Mouse (Mus musculus) forebrain, embryonic 16.5 days (tissue): ENCODE results near the gene Tfpt. TPM values are rescaled to one million over a fixed set of nuclear protein-coding genes. Genes with fewer than 3 reads are reported as not detected.
A peak's percentile ranks its signal among the peaks of the same experiment; 100 is the strongest.

ENCODE experiments used
- ATAC-seq: fragments of 200-750 bp; cut with Nextera tagmentation; 2 replicates; pipeline ENCODE4 v1.8.0; 2017; ENCODE audit warnings: mild to moderate bottlenecking, moderate library complexity
- H3K27ac ChIP-seq: fragments of 300-500 bp; sonication (generic); 2 replicates; pipeline ENCODE4 v1.5.1; 2014; ENCODE audit warnings: low read length, control low read depth
- H3K27me3 ChIP-seq: fragments of 300-500 bp; sonication (generic); replicated peaks from 2 replicates; pipeline ENCODE4 v1.6.1; 2014; ENCODE audit warnings: low read length; ENCODE audit not compliant: control insufficient read depth, insufficient read depth
- H3K36me3 ChIP-seq: fragments of 300-500 bp; sonication (generic); 2 replicates; pipeline ENCODE4 v1.6.1; 2014; ENCODE audit not compliant: control insufficient read depth, insufficient read depth
- H3K4me1 ChIP-seq: fragments of 300-500 bp; sonication (generic); replicated peaks from 2 replicates; pipeline ENCODE4 v1.6.1; 2014; ENCODE audit warnings: low read length; ENCODE audit not compliant: control insufficient read depth, insufficient read depth
- H3K4me2 ChIP-seq: fragments of 300-500 bp; sonication (generic); 2 replicates; pipeline ENCODE4 v1.6.1; 2014; ENCODE audit warnings: mild to moderate bottlenecking, low read length, control low read depth
- H3K4me3 ChIP-seq: fragments of 300-500 bp; sonication (generic); replicated peaks from 2 replicates; pipeline ENCODE4 v1.5.1; 2014; ENCODE audit warnings: mild to moderate bottlenecking, low read length, control low read depth
- H3K9ac ChIP-seq: fragments of 300-500 bp; sonication (generic); replicated peaks from 2 replicates; pipeline ENCODE4 v1.6.1; 2014; ENCODE audit warnings: low read depth, low read length, control low read depth
- H3K9me3 ChIP-seq: fragments of 300-500 bp; sonication (generic); 2 replicates; pipeline ENCODE4 v1.6.1; 2016; ENCODE audit warnings: low read length; ENCODE audit not compliant: control insufficient read depth
- WGBS: fragments of 180-500 bp; shearing (Covaris S2); extraction: QIAGEN DNeasy Blood & Tissue Kit; methylation state at CpG from one replicate; pipeline ENCODE4 v1.1.7; 2014; 5-methylcytosine and 5-hydroxymethylcytosine counted together
- polyA plus RNA-seq: library from polyadenylated mRNA; unstranded; fragments of >200 nt; fragmentation: Nextera tagmentation; extraction: Ambion mirVana; gene quantifications from 2 replicates; pipeline ENCODE4 v1.2.1, GENCODE M21; 2015

Tfpt gene
- polyA plus RNA-seq, 1 experiment from 2014 or later: 31.9 TPM

GRCm38 (mm10) chr7:3630478-3630815, 718 bp upstream of the Tfpt start:
- Histone ChIP-seq H3K27ac (no peak overlapping the region), H3K4me2 (peak overlapping the region; percentile 81), H3K27me3 (no peaks in the 10 kb centered on the region), H3K4me3 (peak overlapping the region; percentile 75), H3K36me3 (peaks cover 3% of the 10 kb centered on the region; the same call in 1 of the 2 replicates), H3K9ac (peak overlapping the region; percentile 74), H3K4me1 (peaks cover 26% of the 10 kb centered on the region), H3K9me3 (no peaks in the 10 kb centered on the region)
- WGBS: 65% methylated on average over 3 of the region's 3 CpGs
- ATAC-seq: no peak

DNA sequence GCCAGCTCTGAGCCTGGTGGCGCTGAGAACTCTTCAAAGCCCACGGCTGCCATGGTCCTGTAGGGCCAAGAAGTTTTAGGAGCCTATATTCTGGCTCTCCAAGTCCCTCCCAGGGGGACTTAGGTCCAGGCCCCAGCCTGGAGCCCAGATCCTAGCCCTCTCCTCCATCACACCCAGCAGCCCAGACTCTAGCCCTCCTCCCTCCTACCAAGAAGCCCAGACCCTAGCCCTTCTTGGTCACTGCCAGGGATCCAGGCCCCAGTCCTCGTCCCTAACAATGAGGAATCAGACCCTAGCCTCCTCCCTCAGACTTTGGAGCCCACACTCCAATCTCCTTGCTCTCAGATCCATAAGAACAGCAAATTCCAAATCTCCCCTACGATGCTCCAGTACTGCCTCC, 699 bp downstream of the Tfpt start:
- peaks cover 26% of the 10 kb centered on the region for H3K4me1 ChIP-seq
- peak overlapping the region; percentile 99 for H3K4me2 ChIP-seq
- H3K27me3 ChIP-seq: no peaks in the 10 kb centered on the region
- peak overlapping the region; percentile 68 for H3K9ac ChIP-seq
- peaks cover 8% of the 10 kb centered on the region for H3K36me3 ChIP-seq
- peak overlapping the region; percentile 75 for H3K4me3 ChIP-seq
- H3K9me3 ChIP-seq: no peaks in the 10 kb centered on the region
- H3K27ac ChIP-seq: peak overlapping the region; percentile 81; the same call in 1 of the 2 replicates
- ATAC-seq: peak; percentile 49
- 40% methylated on average over 4 of the region's 4 CpGs for WGBS

DNA sequence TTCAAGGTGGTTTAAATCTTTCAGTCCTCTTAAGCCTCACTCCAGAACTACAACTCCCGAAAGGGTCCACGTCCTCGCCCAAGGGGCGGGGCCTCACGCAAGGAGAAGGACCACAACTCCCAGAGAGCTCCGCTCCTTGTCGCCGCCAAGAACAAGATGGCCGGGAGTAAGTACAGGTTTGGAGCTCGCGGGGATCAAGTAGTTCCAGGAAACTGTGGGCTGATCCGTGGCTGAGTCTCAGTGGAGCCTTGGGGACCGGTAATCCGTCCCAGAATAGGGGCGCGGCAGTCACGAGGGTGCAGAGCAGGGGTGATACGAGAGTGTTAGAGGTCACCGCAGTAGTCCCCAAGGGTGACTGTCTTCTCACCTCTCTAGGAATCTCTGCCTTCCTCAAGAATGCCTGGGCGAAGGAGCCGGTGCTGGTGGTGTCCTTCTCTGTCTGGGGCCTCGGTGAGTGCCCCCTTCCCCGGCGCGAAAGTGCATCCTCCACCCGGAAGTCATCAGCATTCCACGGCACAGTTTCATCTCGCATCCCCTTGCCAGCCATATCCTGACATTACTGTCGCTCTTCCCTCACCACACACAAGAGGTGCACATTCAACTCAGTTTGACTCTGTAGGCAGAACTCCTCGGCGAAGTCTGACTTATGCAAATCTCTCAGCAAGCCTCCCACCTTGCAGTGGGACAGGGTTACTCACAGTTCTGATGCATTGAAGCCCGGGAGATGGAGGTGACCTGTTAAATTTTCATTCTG, 12.3 kb downstream of the Tfpt start, which contains the start of gene Ndufa3:
Gene Ndufa3, plus strand, starts transcription at position 132 of the 754 bp plus-strand sequence.
- Histone ChIP-seq H3K27ac (peak within 1 kb of the TSS; percentile 33; the same call in 1 of the 2 replicates), H3K36me3 (peaks cover 7% of the 10 kb centered on the region), H3K4me2 (peak within 1 kb of the TSS; percentile 69), H3K9ac (peak within 1 kb of the TSS; percentile 81), H3K9me3 (no peaks in the 10 kb centered on the region), H3K27me3 (no peaks in the 10 kb centered on the region), H3K4me1 (peaks cover 6% of the 10 kb centered on the region), H3K4me3 (peak within 1 kb of the TSS; percentile 61)
- ATAC-seq: peak; percentile 98
- under 1% methylated on average over 32 of the region's 32 CpGs for WGBS

DNA sequence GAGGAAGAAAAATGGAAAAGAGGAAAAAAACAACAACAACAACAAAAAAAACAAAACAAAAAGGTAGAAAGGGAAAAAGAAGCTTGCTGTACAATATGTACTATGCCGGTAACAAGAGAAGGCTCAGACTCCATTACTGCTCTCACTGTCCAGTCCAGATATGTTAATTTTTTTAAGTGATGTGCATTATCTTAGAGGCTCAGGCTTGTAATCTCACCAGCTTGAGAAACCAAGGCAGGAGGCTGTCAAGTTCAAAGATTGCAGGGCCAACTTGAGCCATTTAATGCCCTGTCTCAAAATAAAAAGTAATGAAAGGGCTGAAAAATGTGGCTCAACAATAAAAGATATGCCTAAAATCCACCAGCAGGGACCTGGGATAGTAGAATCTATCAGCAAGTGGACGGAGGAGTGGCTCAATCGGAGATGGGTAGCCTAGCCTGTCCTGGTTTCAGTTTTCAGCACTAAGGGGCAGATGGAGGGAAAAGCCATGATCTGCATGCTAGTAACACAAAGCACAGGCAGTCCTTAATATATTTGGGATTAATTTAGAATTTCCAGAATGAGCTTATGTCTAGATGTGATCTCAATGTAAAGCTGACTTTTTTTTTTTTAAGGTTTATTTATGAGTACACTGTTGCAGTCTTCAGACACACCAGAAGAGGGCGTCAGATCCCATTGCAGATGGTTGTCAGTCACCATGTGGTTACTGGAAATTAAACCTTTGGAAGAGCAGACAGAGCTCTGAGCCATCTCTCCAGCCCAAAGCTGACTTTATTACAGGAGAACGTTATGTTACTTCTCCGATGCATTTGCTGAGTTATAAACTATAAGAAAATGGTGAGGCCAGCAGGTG, 13.1 kb downstream of the Tfpt start:
- 43% methylated on average over 6 of the region's 6 CpGs for WGBS
- Histone ChIP-seq H3K9ac (no peak overlapping the region), H3K27ac (0 out of 2 replicates have a peak overlapping the region, but pooled peaks have one; percentile 27), H3K4me3 (peak overlapping the region; percentile 61), H3K4me2 (peak overlapping the region; percentile 69), H3K4me1 (peaks cover 6% of the 10 kb centered on the region), H3K9me3 (no peaks in the 10 kb centered on the region), H3K36me3 (peaks cover 7% of the 10 kb centered on the region), H3K27me3 (no peaks in the 10 kb centered on the region)
- peak; percentile 63 for ATAC-seq

GRCm38 (mm10) chr7:3616057-3616388, 13.7 kb downstream of the Tfpt start, which contains the start of gene Oscar:
Gene Oscar, minus strand, starts transcription at chr7:3616157.
- H3K9ac ChIP-seq: no peak within 1 kb of the TSS
- no peak for ATAC-seq
- peaks cover 6% of the 10 kb centered on the region for H3K4me1 ChIP-seq
- peak within 1 kb of the TSS; percentile 61 for H3K4me3 ChIP-seq
- WGBS: 81% methylated on average over 4 of the region's 4 CpGs
- peak within 1 kb of the TSS; percentile 69 for H3K4me2 ChIP-seq
- no peaks in the 10 kb centered on the region for H3K27me3 ChIP-seq
- no peaks in the 10 kb centered on the region for H3K9me3 ChIP-seq
- peaks cover 7% of the 10 kb centered on the region for H3K36me3 ChIP-seq
- 0 out of 2 replicates have a peak within 1 kb of the TSS, but pooled peaks have one; percentile 27 for H3K27ac ChIP-seq

DNA sequence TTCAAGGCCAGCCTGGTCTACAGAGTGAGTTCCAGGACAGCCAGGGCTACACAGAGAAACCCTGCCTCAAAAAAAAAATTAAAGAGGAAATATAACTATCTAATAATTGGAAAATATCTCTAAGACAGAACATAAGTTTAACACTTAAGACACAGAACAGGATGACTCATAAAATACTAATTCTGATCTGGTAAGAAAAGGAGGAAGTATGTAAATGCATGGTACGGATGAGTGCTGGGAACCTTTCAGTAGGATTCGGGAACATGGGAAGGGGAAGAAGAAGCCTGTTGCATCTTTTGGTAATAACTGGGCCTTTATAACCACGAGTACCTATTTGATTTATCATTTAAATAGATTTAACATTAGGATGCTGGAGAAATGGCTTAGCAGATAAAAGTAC, 15.7 kb downstream of the Tfpt start:
- H3K27me3 ChIP-seq: no peaks in the 10 kb centered on the region
- no peak overlapping the region for H3K4me2 ChIP-seq
- H3K4me3 ChIP-seq: no peak overlapping the region
- ATAC-seq: no peak
- no peak overlapping the region for H3K9ac ChIP-seq
- no peak overlapping the region for H3K27ac ChIP-seq
- 84% methylated on average over 3 of the region's 3 CpGs for WGBS
- no peaks in the 10 kb centered on the region for H3K9me3 ChIP-seq
- no peaks in the 10 kb centered on the region for H3K36me3 ChIP-seq
- H3K4me1 ChIP-seq: peaks cover 6% of the 10 kb centered on the region

- Histone ChIP-seq H3K27me3 (no peaks in the 10 kb centered on the region), H3K9ac (no peak overlapping the region), H3K4me1 (no peaks in the 10 kb centered on the region), H3K4me3 (no peak overlapping the region), H3K36me3 (no peaks in the 10 kb centered on the region), H3K9me3 (no peaks in the 10 kb centered on the region), H3K27ac (no peak overlapping the region), H3K4me2 (no peak overlapping the region)
- 92% methylated on average over 13 of the region's 13 CpGs for whole genome bisulfite sequencing
- no peak for ATAC-seq
Measured at GRCm38 (mm10) chr7:3611006-3611405, 18.7 kb downstream of the Tfpt start.

DNA sequence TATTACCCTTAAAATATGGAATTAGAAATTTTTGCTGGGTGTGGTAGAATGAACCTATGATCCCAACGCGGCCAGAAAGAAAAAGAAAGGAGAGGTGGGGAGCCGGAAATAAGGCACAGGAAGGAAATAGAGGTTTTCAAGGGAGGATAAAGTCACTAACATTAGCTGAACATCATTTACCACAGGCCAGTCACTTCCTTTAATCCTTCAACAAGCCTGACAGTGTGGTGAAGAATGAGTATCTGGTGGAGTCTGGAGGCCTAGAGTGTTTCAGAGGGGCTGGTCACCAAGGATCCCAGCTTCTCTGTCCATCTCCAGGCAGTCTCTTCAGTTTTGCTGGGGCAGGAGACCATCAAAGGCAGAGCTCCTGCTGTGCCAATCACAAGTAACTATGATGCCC, 19.3 kb downstream of the Tfpt start:
- no peak overlapping the region for H3K4me3 ChIP-seq
- H3K27ac ChIP-seq: no peak overlapping the region
- H3K36me3 ChIP-seq: no peaks in the 10 kb centered on the region
- no peaks in the 10 kb centered on the region for H3K4me1 ChIP-seq
- no peaks in the 10 kb centered on the region for H3K27me3 ChIP-seq
- no peak for ATAC-seq
- H3K9me3 ChIP-seq: no peaks in the 10 kb centered on the region
- H3K4me2 ChIP-seq: no peak overlapping the region
- WGBS: 87% methylated on average over 3 of the region's 3 CpGs
- H3K9ac ChIP-seq: no peak overlapping the region

DNA sequence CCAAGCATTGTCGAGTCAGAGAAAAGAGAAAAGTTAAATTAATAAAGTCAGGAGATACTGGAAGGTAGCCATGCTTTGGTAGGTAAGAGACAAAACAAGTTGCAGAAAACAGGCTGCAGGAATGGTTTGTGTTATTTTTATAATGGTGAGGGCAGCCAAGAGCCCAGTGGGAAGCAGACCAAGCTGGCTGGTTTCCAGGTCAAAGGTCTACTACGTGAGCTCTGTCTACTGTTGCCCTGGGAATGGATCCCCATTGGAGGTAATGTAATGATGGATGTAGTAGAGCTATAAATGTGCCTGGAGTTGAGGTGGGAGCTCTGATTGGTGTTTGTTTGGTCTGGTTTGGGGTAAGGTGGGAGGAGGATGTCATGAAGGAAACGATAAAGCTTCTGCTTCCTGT, 20.6 kb downstream of the Tfpt start:
- Histone ChIP-seq H3K4me1 (no peaks in the 10 kb centered on the region), H3K36me3 (no peaks in the 10 kb centered on the region), H3K9me3 (no peaks in the 10 kb centered on the region), H3K27ac (no peak overlapping the region), H3K27me3 (no peaks in the 10 kb centered on the region), H3K9ac (no peak overlapping the region), H3K4me3 (no peak overlapping the region), H3K4me2 (no peak overlapping the region)
- 72% methylated on average over 3 of the region's 3 CpGs for WGBS
- no peak for ATAC-seq
